Mouse (Mus musculus) forebrain, embryonic 11.5 days (tissue): ENCODE results near the gene Parva. TPM values are rescaled to one million over a fixed set of nuclear protein-coding genes. Genes with fewer than 3 reads are reported as not detected.

Source experiments
- ATAC-seq: fragments of 200-750 bp; cut with Nextera tagmentation; replicated peaks from 2 replicates; pipeline ENCODE4 v1.8.0; 2017; ENCODE audit warnings: moderate TSS enrichment; ENCODE audit not compliant: low FRiP score
- DNase-seq: peaks from one replicate; pipeline ENCODE4 v3.0.0-alpha.2; 2017; ENCODE audit warnings: low spot score
- H3K27ac ChIP-seq: fragments of 300-500 bp; sonication (generic); 2 replicates; pipeline ENCODE4 v1.5.1; 2014; ENCODE audit warnings: low read depth, low read length
- H3K27me3 ChIP-seq: fragments of 300-500 bp; sonication (generic); 2 replicates; pipeline ENCODE4 v1.6.1; 2014; ENCODE audit warnings: mild to moderate bottlenecking, low read length, mixed read lengths; ENCODE audit not compliant: control insufficient read depth, insufficient read depth
- H3K36me3 ChIP-seq: fragments of 300-500 bp; sonication (generic); 2 replicates; pipeline ENCODE4 v1.6.1; 2014; ENCODE audit warnings: mild to moderate bottlenecking, low read length, moderate library complexity, mixed read lengths; ENCODE audit not compliant: control insufficient read depth, insufficient read depth
- H3K4me1 ChIP-seq: fragments of 300-500 bp; sonication (generic); replicated peaks from 2 replicates; pipeline ENCODE4 v1.6.1; 2014; ENCODE audit warnings: low read length, mixed read lengths; ENCODE audit not compliant: control insufficient read depth, insufficient read depth
- H3K4me2 ChIP-seq: fragments of 300-500 bp; sonication (generic); 2 replicates; pipeline ENCODE4 v1.6.1; 2014; ENCODE audit warnings: low read depth, mild to moderate bottlenecking, low read length, moderate library complexity, mixed read lengths; ENCODE audit not compliant: severe bottlenecking
- H3K4me3 ChIP-seq: fragments of 300-500 bp; sonication (generic); 2 replicates; pipeline ENCODE4 v1.5.1; 2014; ENCODE audit warnings: low read depth, low read length
- H3K9ac ChIP-seq: fragments of 300-500 bp; sonication (generic); 2 replicates; pipeline ENCODE4 v1.6.1; 2014; ENCODE audit warnings: low read length
- H3K9me3 ChIP-seq: fragments of 300-500 bp; sonication (generic); 2 replicates; pipeline ENCODE4 v1.6.1; 2016; ENCODE audit warnings: low read length, mixed read lengths; ENCODE audit not compliant: control insufficient read depth
- WGBS: fragments of 180-500 bp; shearing (Covaris S2); extraction: QIAGEN DNeasy Blood & Tissue Kit; methylation state at CpG from one replicate; pipeline ENCODE4 v1.1.7; 2014; 5-methylcytosine and 5-hydroxymethylcytosine counted together
- polyA plus RNA-seq: library from polyadenylated mRNA; unstranded; fragments of >200 nt; fragmentation: Nextera tagmentation; extraction: Ambion mirVana; gene quantifications from 2 replicates; pipeline ENCODE4 v1.2.1, GENCODE M21; 2014

Parva gene
- polyA plus RNA-seq, 1 experiment from 2014 or later, result 64.5 TPM

GRCm38 (mm10) chr7:112390937-112391605 lies 36.2 kb upstream of the Parva start:
- peak; percentile 66 for DNase-seq
- Histone ChIP-seq H3K9ac (no peak overlapping the region), H3K27me3 (peaks cover 2% of the 10 kb centered on the region; the same call in 1 of the 2 replicates), H3K4me3 (no peak overlapping the region), H3K4me2 (no peak overlapping the region), H3K36me3 (no peaks in the 10 kb centered on the region), H3K9me3 (no peaks in the 10 kb centered on the region), H3K27ac (no peak overlapping the region), H3K4me1 (peaks cover 6% of the 10 kb centered on the region; the same call in 1 of the 2 replicates)
- ATAC-seq, result peak; percentile 76
- 29% methylated on average over 6 of the region's 6 CpGs for WGBS

- Histone ChIP-seq H3K9ac (no peak overlapping the region), H3K4me3 (no peak overlapping the region)
Observed at GRCm38 (mm10) chr7:112397786-112398185, 29.5 kb upstream of the Parva start.

DNA sequence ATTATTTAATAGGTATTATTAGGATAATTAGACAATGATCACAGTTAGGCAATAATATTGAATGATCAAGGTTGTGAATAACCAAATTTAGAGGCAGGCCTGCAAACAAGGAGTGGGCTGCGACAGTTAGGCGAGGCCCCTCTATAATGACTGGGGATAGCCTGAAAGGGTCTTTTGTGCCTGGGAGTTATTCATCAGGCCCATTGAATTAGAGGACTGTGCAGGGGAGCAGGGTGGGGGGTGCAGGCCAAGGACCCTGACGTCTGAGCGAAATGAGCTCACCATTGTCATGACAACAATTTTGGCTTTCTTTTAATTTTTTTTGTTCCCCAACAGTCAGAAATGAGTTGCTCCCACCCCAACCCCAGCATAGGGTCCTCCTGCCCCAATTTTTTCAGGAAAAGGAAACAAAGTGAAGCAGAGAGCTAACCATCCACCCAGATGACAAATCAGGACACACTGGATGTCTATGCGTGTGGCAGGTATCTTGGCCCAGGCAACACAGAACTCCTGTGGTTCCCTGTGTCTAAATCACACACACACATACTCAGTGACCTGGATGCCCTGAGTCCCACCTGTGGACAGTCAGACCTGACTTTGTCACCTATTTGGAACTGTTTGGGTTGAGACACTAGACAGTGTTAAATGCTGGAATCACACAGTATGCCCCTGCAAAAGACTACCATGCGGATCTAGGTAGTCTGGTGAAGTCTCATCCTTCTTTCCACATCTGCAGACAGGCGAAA lies 27.7 kb upstream of the Parva start:
- WGBS, result 37% methylated on average over 7 of the region's 7 CpGs
- Histone ChIP-seq H3K4me2 (no peak overlapping the region), H3K4me1 (peaks cover 5% of the 10 kb centered on the region), H3K27ac (peak overlapping the region; percentile 67; the same call in 1 of the 2 replicates), H3K9ac (no peak overlapping the region), H3K4me3 (no peak overlapping the region), H3K27me3 (peaks cover 9% of the 10 kb centered on the region; the same call in 1 of the 2 replicates), H3K9me3 (no peaks in the 10 kb centered on the region), H3K36me3 (no peaks in the 10 kb centered on the region)
- DNase-seq (peak; percentile 73), ATAC-seq (peak; percentile 90)

More at GRCm38 (mm10) chr7:112397786-112398185, 29.5 kb upstream of the Parva start:
- DNase-seq (no peak), ATAC-seq (no peak)
- Histone ChIP-seq H3K4me2 (no peak overlapping the region), H3K27me3 (peaks cover 9% of the 10 kb centered on the region; the same call in 1 of the 2 replicates), H3K9me3 (no peaks in the 10 kb centered on the region), H3K27ac (no peak overlapping the region), H3K4me1 (peaks cover 5% of the 10 kb centered on the region), H3K36me3 (no peaks in the 10 kb centered on the region)
- 95% methylated on average over 3 of the region's 3 CpGs for WGBS

- Histone ChIP-seq H3K4me1 (peaks cover 5% of the 10 kb centered on the region), H3K9ac (no peak overlapping the region), H3K27ac (no peak overlapping the region), H3K4me2 (no peak overlapping the region), H3K27me3 (peaks cover 9% of the 10 kb centered on the region; the same call in 1 of the 2 replicates), H3K4me3 (no peak overlapping the region), H3K36me3 (no peaks in the 10 kb centered on the region), H3K9me3 (no peaks in the 10 kb centered on the region)
- ATAC-seq (peak; percentile 27), DNase-seq (peak; percentile 90)
- WGBS, result 48% methylated on average over 6 of the region's 6 CpGs
Observed at GRCm38 (mm10) chr7:112400175-112400574, 27.1 kb upstream of the Parva start.

- DNase-seq, result no peak
- Histone ChIP-seq H3K4me1 (no peaks in the 10 kb centered on the region), H3K36me3 (no peaks in the 10 kb centered on the region), H3K9me3 (no peaks in the 10 kb centered on the region), H3K27me3 (no peaks in the 10 kb centered on the region), H3K4me3 (no peak overlapping the region), H3K27ac (no peak overlapping the region), H3K4me2 (no peak overlapping the region), H3K9ac (no peak overlapping the region)
- 73% methylated on average over 2 of the region's 2 CpGs for WGBS
- no peak for ATAC-seq
Observed at GRCm38 (mm10) chr7:112405061-112405460, 22.2 kb upstream of the Parva start.

DNA sequence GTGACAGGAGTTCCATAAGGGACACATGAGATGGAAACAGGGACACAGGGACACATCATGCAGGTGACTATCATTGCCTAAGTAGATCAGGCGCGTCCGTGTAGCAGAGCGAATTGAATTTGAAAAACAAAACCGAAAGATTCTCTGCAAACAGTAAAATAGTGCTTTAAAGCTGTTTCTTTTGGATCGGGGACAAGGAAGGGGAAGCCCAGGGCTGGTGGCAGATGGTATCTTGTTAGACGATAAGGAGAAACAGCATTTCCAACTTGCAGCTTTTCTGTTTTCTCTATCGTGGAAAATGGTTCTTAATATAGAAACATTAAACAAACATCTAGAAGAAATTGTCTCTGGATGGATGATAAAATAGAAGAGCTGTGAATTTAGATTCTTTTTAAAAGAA lies 21.7 kb upstream of the Parva start:
- no peak for DNase-seq

GRCm38 (mm10) chr7:112407597-112407996 lies 19.7 kb upstream of the Parva start:
- Histone ChIP-seq H3K27me3 (no peaks in the 10 kb centered on the region), H3K36me3 (no peaks in the 10 kb centered on the region), H3K9me3 (no peaks in the 10 kb centered on the region), H3K4me2 (no peak overlapping the region), H3K27ac (no peak overlapping the region), H3K4me3 (no peak overlapping the region), H3K4me1 (no peaks in the 10 kb centered on the region), H3K9ac (no peak overlapping the region)
- no peak for ATAC-seq
- 83% methylated on average over 7 of the region's 7 CpGs for WGBS
- no peak for DNase-seq

More for the DNA sequence above, 21.7 kb upstream of the Parva start:
- Histone ChIP-seq H3K4me2 (no peak overlapping the region), H3K9me3 (no peaks in the 10 kb centered on the region), H3K4me1 (no peaks in the 10 kb centered on the region), H3K4me3 (no peak overlapping the region), H3K27ac (no peak overlapping the region), H3K27me3 (no peaks in the 10 kb centered on the region), H3K36me3 (no peaks in the 10 kb centered on the region), H3K9ac (no peak overlapping the region)
- no peak for ATAC-seq
- WGBS, result 89% methylated on average over 8 of the region's 8 CpGs

DNA sequence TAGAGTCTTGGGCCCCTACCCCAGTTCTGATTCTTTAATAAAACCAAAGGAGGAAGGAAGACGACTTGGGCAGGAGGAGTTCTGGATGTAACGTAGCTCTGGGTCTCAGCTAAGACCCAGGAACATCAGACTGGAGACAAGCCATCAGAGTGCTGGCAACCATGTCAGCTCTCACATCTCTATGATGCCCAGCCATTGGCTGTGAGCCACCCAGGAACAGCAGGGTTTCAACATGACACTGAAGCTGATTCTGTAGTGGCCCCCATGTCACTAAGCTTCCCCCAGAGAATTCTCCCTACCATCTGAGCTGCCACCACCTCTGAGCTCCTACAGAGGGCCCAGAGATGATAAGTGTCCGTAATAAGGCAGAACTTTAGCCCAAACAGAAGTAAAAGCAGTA lies 17.3 kb upstream of the Parva start:
- Histone ChIP-seq H3K4me3 (no peak overlapping the region), H3K27me3 (no peaks in the 10 kb centered on the region), H3K4me1 (no peaks in the 10 kb centered on the region), H3K9me3 (no peaks in the 10 kb centered on the region), H3K9ac (no peak overlapping the region), H3K36me3 (no peaks in the 10 kb centered on the region), H3K4me2 (no peak overlapping the region), H3K27ac (no peak overlapping the region)
- no peak for ATAC-seq
- no peak for DNase-seq
- 85% methylated on average over 3 of the region's 3 CpGs for WGBS
